Mouse (Mus musculus) heart, postnatal 0 days (tissue): Measurements from ENCODE around the gene Hnrnpc.

Source experiments
- CTCF ChIP-seq: IDR thresholded peaks from 2 replicates; pipeline ENCODE4 v1.5.1; 2016; ENCODE audit warnings: antibody characterized with exemption, control low read depth, low read depth
- EP300 ChIP-seq: IDR thresholded peaks from 2 replicates; pipeline ENCODE4 v1.6.1; 2016; ENCODE audit warnings: antibody characterized with exemption, low read depth

GRCm38 (mm10) chr14:52035926-52036325 lies 67.9 kb downstream of the Hnrnpc start:
- TF ChIP-seq CTCF (no peak), EP300 (no peak)
